Mouse (Mus musculus) embryonic fibroblast, embryonic 13.5 days (primary cell): ENCODE measurements around the gene Tenm4.

ENCODE experiments used
- CTCF ChIP-seq: IDR thresholded peaks from 2 replicates; pipeline ENCODE4 v1.5.1; 2011; ENCODE audit warnings: mild to moderate bottlenecking, control low read depth, low read length, moderate library complexity, borderline replicate concordance; ENCODE audit not compliant: insufficient read depth
- POLR2A ChIP-seq: IDR thresholded peaks from 2 replicates; pipeline ENCODE4 v1.6.1; 2011; ENCODE audit warnings: low read depth, mild to moderate bottlenecking, control low read depth, low read length, moderate library complexity

- no peak for TF ChIP-seq POLR2A
- no peak for TF ChIP-seq CTCF
These were observed 262.3 kb downstream of the Tenm4 start for GRCm38 (mm10) chr7:96433307-96433706.
